Mouse (Mus musculus) c-Kit-negative CD71-positive TER-119-positive erythroid progenitor cells, embryonic 14.5 days (primary cell): ENCODE measurements around the gene Fam189a1.

Experiments used
- DNase-seq: peaks from one replicate; pipeline ENCODE4 v3.0.0-alpha.2; 2013; ENCODE audit warnings: low read depth, low spot score

The Fam189a1 gene

DNA sequence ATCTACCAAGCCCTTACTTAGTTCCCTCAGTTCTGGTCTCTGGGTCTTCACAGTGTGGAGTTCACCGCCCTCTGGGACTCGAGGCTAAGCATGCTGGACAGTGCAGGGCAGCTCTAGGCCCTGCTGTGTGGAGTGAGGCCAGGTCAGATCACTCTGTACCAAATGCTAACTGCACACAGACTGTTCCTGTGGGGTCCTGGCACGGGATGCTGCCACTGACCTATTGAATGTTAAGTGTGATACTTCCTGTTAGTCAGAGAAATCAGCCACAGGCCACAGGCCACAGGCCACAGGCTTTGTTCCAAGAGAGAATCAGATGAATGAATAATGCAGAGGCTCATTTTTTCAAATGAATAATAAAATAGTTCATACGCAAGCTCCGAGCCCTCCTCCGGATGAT lies 112.1 kb downstream of the Fam189a1 start:
- DNase-seq = no peak

DNA sequence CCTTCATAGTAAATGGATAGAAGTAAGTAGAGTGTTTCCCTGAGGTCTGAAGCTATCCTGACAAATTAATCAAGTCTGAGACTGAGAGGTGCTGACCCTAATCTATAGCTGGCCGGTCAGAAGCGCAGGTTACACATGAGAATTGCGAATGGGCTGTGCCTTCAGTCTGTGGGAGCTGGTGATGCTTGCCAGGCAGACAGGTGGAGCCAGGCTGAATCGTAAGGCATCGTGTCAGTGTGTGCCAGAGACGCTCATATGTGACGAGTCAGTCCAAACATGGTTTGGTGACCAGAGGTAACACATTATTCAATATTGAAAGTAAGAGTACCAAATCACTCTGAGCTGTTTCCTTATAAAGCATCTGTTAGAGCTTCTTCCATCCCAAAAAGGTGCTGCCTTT lies 115.3 kb downstream of the Fam189a1 start:
- DNase-seq = no peak

DNA sequence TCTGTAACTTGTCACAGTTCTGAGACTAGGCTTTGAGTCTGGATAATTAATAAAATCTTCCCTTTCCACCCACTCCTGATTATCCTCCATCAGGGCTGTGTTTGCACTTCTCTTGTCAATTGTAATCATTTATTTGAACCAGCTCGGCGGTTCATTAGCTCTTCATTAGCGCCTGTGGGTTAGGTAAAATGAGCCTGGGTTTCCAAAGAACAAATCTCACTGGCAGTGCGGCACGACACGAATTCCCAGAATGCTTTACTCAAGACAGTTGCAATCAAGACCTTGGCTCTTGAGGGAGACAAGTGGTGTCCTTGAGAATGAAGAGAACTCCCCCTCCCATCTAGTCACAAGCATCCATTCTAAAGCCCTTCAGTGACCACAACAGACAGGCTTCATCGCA lies 124.6 kb downstream of the Fam189a1 start:
- no peak for DNase-seq

DNA sequence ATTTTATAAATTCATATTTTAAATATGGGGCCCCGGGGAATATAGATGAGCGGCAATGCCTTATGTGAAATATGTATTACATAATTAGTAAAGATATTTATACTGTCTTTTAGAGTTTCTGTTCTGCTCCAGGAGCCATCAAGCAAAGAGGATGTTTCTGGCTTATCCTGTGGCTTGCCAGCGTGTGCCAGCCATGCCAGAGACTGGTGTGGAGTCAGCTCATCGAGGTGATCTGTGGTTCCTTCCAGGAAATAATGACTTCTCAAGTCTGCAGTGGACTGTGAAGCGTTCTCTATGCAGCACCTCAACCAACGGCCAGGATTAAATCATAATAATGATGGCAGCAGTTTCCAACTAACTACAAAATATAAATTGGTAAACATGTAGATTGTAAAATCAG lies 125.2 kb downstream of the Fam189a1 start:
- no peak for DNase-seq

DNA sequence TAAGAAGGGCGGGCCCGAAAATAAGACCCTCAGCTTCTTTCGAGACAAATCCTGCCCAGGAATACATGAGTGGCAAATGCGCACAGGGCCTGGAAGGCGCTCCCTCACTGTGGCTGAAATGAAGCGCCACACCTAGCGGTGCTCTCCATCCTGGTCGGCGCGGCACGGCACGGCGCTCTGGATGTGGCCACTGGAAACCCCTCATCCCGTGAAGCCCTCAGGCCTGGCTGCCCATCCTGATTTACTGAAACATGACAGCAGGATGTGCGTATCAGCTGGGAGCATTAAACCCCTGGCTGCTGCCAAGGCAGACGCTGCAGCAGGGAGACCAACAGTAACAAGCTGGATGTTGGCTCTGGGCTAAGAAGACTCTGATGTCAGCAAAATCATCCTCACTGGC lies 126.4 kb downstream of the Fam189a1 start:
- DNase-seq = no peak

DNA sequence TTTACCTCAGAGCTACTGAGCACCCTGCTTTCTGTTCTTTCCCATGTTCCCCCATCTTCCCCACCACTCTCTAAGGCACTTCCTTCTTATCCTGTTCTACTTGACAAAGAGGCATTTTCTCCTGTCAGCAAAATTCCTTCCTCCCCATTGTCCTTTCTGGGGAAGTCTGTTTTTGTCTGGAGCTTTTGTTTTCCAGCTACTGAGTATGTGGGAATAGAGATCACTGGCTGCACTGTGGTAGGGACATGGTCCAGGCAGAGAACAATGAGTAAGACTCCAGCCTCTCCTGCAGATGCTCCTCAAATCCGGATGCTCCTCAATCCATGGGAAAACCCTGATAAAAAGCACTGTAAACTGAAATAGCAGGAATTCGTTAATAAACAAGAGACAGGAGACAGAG lies 135.1 kb downstream of the Fam189a1 start:
- no peak for DNase-seq

DNA sequence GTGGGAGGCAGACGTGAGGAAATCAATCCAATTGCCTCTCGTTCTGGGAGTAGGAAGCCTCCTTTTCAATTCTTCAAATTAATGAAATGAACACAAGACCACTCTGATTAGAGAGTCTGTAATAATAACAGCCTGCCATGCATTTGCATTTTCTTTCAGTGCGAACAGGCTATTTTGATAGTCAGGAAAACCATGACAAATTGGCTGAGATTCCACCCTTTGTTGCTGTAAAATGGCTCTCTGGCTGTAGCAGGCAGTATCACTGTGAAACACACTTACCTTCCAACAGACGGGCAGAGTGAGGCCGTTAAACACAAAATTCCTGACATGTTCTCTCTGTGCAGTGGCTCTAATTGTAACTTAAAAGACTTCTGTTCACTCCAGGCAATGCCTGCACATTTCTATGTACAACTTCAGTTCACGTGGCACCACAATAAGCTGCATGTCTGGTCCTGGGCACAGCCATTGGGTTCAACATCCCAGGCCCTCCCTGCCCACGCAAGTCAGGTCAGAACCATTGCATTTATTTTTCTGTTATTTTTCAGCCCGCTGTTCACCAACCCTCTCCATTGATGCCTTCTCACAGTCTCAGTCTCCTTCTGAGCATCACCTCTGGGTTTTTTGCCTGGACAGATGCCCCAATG lies 138.2 kb downstream of the Fam189a1 start:
- DNase-seq = no peak

DNA sequence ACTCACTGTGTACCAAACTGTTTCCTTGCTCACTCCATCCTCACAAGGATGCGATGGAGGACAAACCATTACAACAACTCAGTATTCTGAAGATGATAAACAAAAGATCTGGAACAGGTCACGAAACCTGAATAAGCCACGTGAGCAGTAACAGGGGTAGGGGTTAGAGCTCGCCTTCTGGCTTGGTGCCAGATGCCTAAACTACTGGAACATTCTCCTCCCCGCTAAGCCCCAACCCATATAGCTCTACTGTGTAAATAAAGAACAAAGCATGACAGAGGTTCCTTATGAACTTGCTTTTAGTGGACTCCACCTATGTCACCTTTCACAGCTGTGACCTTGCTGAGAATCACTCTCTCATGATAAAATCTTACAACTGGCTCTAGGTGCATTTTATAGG lies 139.0 kb downstream of the Fam189a1 start:
- no peak for DNase-seq

DNA sequence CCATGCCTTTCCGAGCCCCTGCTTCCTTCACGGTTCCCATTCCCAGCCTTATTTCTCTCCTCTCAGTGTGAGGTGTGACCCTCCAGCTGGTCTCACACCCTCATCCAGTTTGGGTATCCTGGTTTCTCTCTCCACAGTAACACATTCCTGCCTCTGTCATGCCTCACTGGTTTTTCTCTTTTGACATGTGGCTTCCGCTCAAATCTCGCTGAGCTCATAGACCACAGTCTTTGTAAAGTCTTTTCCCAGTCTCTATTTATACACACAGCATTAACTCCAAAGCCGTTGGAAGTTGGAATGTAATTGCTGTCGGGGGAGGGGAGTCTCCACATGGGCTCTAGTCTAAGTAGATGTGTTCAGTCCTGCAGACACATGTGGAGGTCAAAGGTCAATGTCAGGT lies 145.2 kb downstream of the Fam189a1 start:
- DNase-seq = no peak

DNA sequence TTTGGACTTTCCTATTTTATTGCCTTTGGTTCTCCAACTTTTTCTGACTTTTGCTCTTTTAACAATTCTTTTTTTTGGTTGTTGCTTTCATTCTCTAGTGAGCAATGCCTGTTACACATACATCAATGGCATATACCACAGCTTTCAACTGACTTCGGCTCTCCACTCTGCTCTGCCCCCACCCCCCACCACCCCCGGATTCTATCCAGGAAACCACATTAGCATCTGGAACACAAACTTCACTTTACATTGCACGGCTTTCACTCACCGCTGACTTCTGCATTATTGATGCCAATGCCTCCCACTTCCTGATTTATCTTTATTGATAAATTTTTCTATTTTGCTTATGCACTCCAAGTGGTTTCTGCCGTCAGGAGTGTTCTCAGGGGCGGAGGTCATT lies 146.1 kb downstream of the Fam189a1 start:
- no peak for DNase-seq

DNA sequence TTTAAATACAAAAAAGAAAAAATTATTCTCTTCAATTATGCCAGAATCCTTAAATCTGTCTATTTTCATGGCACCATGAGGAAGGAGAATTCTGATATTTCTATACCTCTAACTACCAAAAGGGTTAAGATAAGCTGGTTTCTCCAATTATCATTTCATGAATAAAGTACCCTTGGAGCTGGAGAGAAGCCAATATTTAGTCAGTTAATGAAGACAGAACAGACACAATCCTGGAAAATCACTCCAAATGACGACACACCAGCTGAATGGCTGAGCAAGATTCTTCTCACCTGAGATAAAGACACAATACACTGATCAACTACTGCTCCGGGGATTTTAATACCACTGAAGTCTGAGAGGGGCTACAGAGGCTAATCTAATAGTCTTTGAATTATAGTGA lies 150.6 kb downstream of the Fam189a1 start:
- no peak for DNase-seq

DNA sequence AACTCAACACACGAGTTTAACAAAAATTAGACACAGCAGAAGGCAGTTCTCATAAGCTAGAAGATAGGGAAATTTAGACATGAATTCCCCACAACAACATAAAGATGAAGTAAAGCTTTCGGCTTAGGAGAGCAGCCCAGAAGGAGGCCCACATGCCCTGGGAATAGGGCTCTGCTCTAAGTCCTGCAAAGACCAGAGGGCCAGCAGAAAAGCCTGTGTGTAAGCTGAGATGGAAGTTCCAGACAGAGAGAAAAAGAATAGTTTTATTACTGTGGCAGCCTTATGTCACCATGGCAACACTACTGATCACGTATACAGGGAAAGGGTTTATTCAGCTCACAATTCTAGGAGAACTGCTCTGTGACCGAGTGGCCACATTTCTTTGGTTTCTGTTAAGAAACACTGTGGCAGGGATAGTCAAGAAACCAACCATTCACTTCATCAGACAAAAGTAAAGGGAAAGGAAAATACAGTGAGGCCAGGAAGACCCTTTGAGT lies 156.6 kb downstream of the Fam189a1 start:
- DNase-seq = no peak

DNA sequence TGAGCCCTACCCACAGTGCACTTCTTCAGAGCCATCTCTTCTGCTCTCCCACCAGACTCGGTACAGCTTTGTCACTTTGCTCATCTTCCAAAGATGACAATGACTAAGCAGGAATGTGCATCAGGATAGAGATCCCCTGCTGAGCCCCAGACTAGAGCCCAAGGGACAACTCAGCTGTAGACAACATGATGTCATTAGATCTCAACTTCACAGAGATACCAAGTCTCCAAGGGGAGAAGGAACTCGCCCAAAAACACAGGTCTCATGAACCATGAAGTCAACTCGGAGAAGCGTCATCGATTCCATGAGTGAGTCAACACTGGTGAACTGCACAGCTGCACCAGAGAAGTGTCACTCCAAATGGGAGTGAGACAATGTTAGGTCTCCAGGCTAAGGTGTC lies 158.6 kb downstream of the Fam189a1 start:
- DNase-seq = no peak

DNA sequence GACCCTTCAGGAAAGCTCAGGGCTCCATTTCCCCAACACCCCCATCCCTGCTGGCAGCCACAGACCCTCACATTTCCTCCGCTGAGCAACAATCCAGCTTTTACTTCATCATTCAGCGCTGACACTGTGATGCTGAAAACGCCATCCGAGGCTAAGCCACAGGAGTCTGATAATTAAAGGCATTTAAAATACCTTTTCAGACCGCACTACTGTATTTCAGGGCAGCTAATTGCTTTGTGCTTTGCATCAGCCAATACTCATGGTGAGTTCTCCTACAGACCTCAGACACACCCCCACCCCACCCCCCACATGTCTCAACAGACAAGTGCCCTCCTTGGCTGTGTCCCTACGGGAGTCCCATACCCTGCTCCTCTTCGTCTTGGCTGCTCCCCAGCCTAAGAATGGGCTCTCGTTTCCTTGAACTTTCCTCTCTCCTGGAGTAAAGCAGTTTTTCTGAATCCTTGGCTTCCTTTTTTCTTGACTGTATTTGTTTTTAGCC lies 160.4 kb downstream of the Fam189a1 start:
- no peak for DNase-seq

DNA sequence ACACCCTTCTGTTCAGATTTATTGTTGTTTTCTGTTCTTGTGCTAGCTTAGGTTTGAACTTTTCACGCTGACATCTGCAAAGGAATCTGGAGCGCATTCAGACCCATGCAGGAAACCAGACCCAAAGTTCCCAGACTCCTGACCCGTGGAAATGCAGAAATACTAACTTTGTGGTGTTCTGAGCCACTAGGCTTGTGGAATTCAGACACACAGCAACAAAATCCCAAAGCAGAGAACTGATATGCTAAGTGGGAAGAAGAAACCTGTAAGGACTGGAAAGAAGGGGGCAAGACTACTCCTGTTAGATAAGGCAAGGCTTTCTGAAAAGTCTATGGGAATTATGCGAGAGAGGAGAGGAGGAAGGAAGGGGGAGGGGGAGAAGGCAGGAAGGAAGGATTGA lies 167.0 kb downstream of the Fam189a1 start:
- no peak for DNase-seq

DNA sequence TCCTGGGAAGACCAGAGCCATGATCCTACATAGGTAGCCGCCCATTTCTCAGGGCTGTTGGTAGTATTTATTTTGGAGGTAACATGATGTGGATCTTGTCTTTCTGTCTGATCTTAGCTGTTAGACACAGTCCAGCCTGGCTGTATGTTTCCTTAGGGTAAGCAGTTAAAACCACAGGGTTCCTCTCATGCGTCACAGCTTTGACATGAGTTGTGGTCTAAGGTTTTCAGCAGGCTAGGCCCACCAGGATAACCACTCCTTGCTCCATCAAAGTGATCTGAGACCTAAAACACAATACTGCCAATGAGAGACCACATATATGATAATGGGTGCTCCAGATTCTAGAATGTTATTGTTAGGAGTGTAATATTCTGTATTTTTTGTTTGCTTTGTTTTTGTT lies 168.4 kb downstream of the Fam189a1 start:
- no peak for DNase-seq

DNA sequence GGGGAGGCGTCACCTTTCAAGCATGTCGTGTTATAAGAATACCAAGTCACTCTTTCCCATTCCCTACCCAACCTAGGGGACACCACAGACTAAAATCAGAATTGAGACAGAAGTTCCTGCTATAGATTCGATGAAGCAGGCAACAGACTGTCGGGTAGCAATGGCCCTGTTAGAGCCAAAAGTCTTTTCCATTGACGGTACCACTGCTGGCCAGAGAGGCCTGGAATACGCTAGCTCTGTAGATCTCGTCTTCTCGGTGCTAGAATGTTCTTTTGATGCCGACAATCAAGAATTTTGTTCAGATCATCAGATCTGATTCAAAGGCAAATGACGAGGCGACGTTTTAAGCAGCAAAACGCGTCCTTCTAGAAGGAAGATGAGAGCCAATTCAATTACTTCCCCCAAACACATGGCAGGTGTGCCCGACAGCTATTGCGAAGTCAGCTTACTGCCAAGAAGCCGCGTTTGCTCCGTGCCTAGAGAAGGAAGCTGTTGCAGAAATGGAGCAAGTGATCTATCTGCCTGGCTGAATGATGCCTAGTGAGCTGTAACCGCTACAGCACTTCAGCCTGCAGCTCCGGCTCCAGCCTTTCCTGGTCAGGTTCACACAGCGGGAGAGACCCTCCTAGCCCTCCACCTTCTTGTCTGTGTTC lies 171.8 kb downstream of the Fam189a1 start:
- DNase-seq = no peak

DNA sequence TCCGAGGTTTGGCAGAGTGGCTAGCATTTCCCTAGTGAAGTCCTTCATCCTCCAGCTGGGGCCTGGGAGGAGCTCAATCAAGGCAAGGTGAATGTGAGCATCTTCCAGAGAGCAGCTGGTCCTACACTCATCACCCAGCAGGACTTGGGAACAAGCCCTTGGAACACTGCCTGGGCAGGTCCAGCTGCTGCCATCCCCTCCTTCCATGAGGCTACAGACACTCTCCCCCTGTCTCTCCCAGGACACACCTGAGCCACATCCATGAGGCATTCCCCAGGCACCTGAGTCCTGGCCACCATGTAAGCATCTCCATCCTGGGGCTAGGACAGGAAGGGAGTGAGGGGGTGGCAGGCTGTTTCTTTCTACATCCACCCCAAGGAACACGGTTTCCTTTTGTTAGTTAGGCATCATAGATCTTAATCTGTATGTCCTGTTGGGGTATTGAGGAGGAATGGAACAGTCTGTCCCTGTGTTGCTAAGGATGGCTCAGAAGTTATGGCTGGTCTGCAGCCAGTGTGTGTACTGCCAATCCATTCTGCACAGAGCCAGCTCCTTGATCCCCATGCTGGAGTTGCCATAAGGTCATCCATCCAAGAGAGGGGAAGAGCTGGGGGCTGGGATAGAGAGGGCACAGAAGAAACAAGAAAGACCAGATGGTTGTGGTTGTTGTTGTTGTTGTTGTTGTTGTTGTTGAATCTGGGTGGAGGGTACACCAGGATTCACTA lies 174.7 kb downstream of the Fam189a1 start:
- no peak for DNase-seq

DNA sequence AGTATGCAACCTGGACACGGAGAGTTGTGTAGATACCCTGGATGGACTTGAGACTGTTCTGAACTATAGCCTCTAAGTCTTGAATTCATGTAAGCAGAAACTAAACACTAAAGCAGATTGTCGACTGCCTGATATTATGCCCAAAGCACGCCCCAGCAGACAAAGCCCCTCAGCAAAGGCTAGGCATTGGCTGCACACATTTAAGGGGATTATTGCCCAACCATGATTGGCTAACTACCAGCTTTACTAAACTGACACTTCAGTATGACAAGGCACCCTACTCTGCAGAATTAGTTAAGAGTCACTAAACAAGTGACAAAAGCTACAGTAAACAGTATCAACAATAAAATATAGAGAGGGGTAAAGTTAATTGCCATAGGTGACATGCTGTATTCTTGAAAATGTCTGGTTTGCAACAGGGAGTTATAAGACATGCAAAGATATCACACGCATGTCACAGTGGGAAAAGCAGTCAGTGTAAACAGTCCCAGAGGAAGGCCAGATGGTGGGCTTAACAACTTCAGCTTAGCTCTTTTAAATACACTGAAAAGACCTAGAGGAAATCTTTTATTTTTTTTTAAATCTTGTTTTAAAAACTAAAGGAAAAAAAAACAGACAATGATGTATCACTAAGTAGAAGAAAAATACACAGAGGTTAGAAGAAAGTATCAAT lies 182.6 kb downstream of the Fam189a1 start:
- DNase-seq = no peak

DNA sequence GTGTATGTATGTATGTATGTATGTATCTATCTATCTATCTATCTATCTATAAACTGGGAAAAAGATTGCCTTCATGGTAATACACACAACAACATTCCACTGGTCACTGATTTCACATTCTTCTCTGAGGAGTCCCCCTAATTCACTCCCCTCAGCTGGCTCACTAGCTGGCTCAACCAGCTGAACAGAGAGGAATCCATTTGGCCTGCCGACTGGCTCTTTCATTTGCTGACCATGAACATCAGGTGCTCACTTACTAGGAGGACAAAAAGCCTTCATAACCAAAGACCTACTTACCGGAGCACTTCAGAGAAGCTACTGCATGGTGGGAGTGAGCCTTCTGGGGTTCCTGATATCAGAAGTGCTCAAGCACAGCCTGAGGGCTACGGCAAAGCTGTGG lies 194.2 kb downstream of the Fam189a1 start:
- no peak for DNase-seq

DNA sequence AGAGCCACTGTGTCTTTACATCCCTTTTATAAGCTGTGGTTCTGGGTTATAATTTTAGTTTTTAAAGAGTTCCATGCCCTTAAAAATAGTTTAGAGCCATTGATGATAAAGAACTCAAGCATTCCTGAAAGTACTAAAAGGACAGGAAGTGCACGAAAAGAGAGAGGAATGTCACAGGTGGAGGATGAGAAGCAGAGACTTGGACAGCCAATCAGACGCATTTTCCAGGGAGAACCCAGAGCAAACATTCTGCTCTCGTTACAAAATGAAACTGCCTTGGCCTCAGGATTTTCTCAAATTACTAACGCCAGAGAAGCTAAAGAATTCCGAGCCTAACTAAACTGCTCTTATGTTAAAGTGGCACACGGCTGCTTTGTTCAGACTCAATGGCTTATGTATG lies 197.3 kb downstream of the Fam189a1 start:
- no peak for DNase-seq

DNA sequence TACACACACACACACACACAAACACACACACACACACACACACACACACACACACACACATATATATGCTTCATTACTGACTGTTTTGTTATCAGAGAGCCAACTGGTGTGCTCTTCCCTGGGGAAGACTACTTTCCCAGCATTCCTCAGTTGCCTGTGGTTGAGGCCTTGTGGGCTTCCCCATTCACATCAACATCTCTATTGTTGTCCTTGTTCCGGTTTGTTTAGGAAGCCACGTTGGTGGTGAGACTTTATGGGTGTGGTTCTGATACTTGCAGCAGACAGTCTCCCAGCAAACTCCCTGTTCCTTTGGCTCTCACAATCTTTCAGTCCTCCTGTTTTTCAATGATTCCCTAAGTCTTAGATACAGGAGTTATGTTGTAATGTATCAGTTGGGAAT lies 204.2 kb downstream of the Fam189a1 start:
- no peak for DNase-seq
